Mouse (Mus musculus): ENCODE measurements around the gene Sez6l.
A peak's percentile ranks its signal among the peaks of the same experiment; 100 is the strongest.
"Not testable (repeated sequence)": the region's sequence is repeated elsewhere in the genome, so short reads cannot be mapped to it uniquely, and the experiment has no call there.

Gene Sez6l

GRCm38 (mm10) chr5:112433004-112433403 lies 144.0 kb downstream of the Sez6l start:
- DNase-seq (ENCODE audit: low spot score in 2 of 2): peak; percentile 51 to 76

GRCm38 (mm10) chr5:112432033-112432432 lies 145.0 kb downstream of the Sez6l start:
- no peak for DNase-seq (ENCODE audit: low spot score in 2 of 2)

- no peak for DNase-seq (ENCODE audit: low spot score in 2 of 2)
Measured at GRCm38 (mm10) chr5:112431120-112431775, 145.7 kb downstream of the Sez6l start.

GRCm38 (mm10) chr5:112428944-112429343 lies 148.0 kb downstream of the Sez6l start:
- peak; percentile 24 to 68 for DNase-seq (ENCODE audit: low spot score in 2 of 2)

- peak; percentile 48 to 82 for DNase-seq (ENCODE audit: low spot score in 2 of 2)
Measured at GRCm38 (mm10) chr5:112427283-112427682, 149.7 kb downstream of the Sez6l start.

- no peak for DNase-seq (ENCODE audit: low spot score in 2 of 2)
Measured at GRCm38 (mm10) chr5:112426635-112427034, 150.3 kb downstream of the Sez6l start.

- DNase-seq (ENCODE audit: low spot score in 2 of 2): no peak
Measured at GRCm38 (mm10) chr5:112419535-112419934, 157.4 kb downstream of the Sez6l start.

GRCm38 (mm10) chr5:112418023-112418422 lies 159.0 kb downstream of the Sez6l start:
- DNase-seq (ENCODE audit: low spot score in 2 of 2): no peak

GRCm38 (mm10) chr5:112416673-112417072 lies 160.3 kb downstream of the Sez6l start:
- no peak for DNase-seq (ENCODE audit: low spot score in 2 of 2)

GRCm38 (mm10) chr5:112412781-112413180 lies 164.2 kb downstream of the Sez6l start:
- not testable (repeated sequence) for DNase-seq (ENCODE audit: low spot score in 2 of 2)

GRCm38 (mm10) chr5:112411514-112412335 lies 165.3 kb downstream of the Sez6l start:
- DNase-seq (ENCODE audit: low spot score in 2 of 2): no peak

GRCm38 (mm10) chr5:112411072-112411471 lies 165.9 kb downstream of the Sez6l start:
- DNase-seq (ENCODE audit: low spot score in 2 of 2): no peak

GRCm38 (mm10) chr5:112409274-112409673 lies 167.7 kb downstream of the Sez6l start:
- DNase-seq (ENCODE audit: low spot score in 2 of 2): no peak

- DNase-seq (ENCODE audit: low spot score in 2 of 2): no peak
Measured at GRCm38 (mm10) chr5:112406017-112406416, 171.0 kb downstream of the Sez6l start.

- no peak for DNase-seq (ENCODE audit: low spot score in 2 of 2)
Measured at GRCm38 (mm10) chr5:112402437-112402836, 174.5 kb downstream of the Sez6l start.

- no peak for DNase-seq (ENCODE audit: low spot score in 2 of 2)
Measured at GRCm38 (mm10) chr5:112399284-112399683, 177.7 kb downstream of the Sez6l start.

GRCm38 (mm10) chr5:112396066-112396465 lies 180.9 kb downstream of the Sez6l start:
- no peak for DNase-seq (ENCODE audit: low spot score in 2 of 2)

GRCm38 (mm10) chr5:112394779-112395443 lies 182.1 kb downstream of the Sez6l start, which contains the start of gene Asphd2:
TSS of gene Asphd2 (minus strand) at chr5:112394866.
- no peak for DNase-seq (ENCODE audit: low spot score in 2 of 2)

GRCm38 (mm10) chr5:112394415-112394763 lies 182.6 kb downstream of the Sez6l start:
- DNase-seq (ENCODE audit: low spot score in 2 of 2): no peak

- no peak for DNase-seq (ENCODE audit: low spot score in 2 of 2)
Measured at GRCm38 (mm10) chr5:112393741-112394414, 183.1 kb downstream of the Sez6l start.

- no peak for DNase-seq (ENCODE audit: low spot score in 2 of 2)
Measured at GRCm38 (mm10) chr5:112391676-112392323, 185.2 kb downstream of the Sez6l start.
